Mouse (Mus musculus): ENCODE results near the gene Cox5a.

GRCm38 (mm10) chr9:57552139-57552887 is 31.2 kb downstream of the Cox5a start, which contains the start of gene Mpi:
- TF ChIP-seq POLR2A (IDR thresholded peaks at IDR 0.05; ENCODE audit: low read depth, low read length): peak; percentile 73; the same call in 1 of the 2 replicates
- no peak for TF ChIP-seq CTCF (IDR thresholded peaks at IDR 0.05; ENCODE audit: extremely low read depth, insufficient read length, insufficient replicate concordance, low read depth, low read length)

All from small intestine, adult 2 months (tissue).